Mouse (Mus musculus) hindbrain, embryonic 10.5 days (tissue): ENCODE measurements around the gene Cybrd1. TPM values are rescaled to one million over a fixed set of nuclear protein-coding genes. Genes with fewer than 3 reads are reported as not detected.

Experiments
- DNase-seq: peaks from one replicate; pipeline ENCODE4 v3.0.0-alpha.2; 2017; ENCODE audit warnings: low spot score
- H3K27ac ChIP-seq: fragments of 300-500 bp; sonication (generic); 2 replicates; pipeline ENCODE4 v1.5.1; 2016; ENCODE audit warnings: mild to moderate bottlenecking, moderate library complexity
- H3K27me3 ChIP-seq: fragments of 300-500 bp; sonication (generic); 2 replicates; pipeline ENCODE4 v1.6.1; 2016; ENCODE audit warnings: mild to moderate bottlenecking; ENCODE audit not compliant: poor library complexity, insufficient read depth, severe bottlenecking
- H3K36me3 ChIP-seq: fragments of 300-500 bp; sonication (generic); 2 replicates; pipeline ENCODE4 v1.6.1; 2016; ENCODE audit warnings: mild to moderate bottlenecking, moderate library complexity
- H3K4me1 ChIP-seq: fragments of 300-500 bp; sonication (generic); replicated peaks from 2 replicates; pipeline ENCODE4 v1.6.1; 2016; ENCODE audit warnings: mild to moderate bottlenecking
- H3K4me3 ChIP-seq: fragments of 300-500 bp; sonication (generic); 2 replicates; pipeline ENCODE4 v1.5.1; 2016; ENCODE audit warnings: mild to moderate bottlenecking, moderate library complexity
- H3K9me3 ChIP-seq: fragments of 300-500 bp; sonication (generic); 2 replicates; pipeline ENCODE4 v1.6.1; 2016; ENCODE audit warnings: mild to moderate bottlenecking, moderate library complexity
- WGBS: fragments of 180-500 bp; shearing (Covaris S2); methylation state at CpG from one replicate; pipeline ENCODE4 v1.1.7; 2016; 5-methylcytosine and 5-hydroxymethylcytosine counted together
- polyA plus RNA-seq: library from polyadenylated mRNA; unstranded; fragments of >200 nt; fragmentation: Nextera tagmentation; extraction: Ambion mirVana; gene quantifications from 2 replicates; pipeline ENCODE4 v1.2.1, GENCODE M21; 2016

The Cybrd1 gene
- polyA plus RNA-seq, 1 experiment from 2014 or later: 0.67 TPM

GRCm38 (mm10) chr2:71191391-71192194 lies 73.9 kb downstream of the Cybrd1 start:
- Histone ChIP-seq H3K27ac (no peak overlapping the region), H3K27me3 (no peaks in the 10 kb centered on the region; the same call in 1 of the 2 replicates), H3K4me1 (peaks cover 19% of the 10 kb centered on the region), H3K36me3 (no peaks in the 10 kb centered on the region), H3K4me3 (peak overlapping the region; percentile 26), H3K9me3 (no peaks in the 10 kb centered on the region)
- DNase-seq: no peak
- WGBS: 35% methylated on average over 16 of the region's 16 CpGs

- WGBS: 56% methylated on average over 17 of the region's 17 CpGs
- Histone ChIP-seq H3K9me3 (no peaks in the 10 kb centered on the region), H3K36me3 (no peaks in the 10 kb centered on the region), H3K4me3 (peak overlapping the region; percentile 26), H3K27ac (no peak overlapping the region), H3K27me3 (no peaks in the 10 kb centered on the region; the same call in 1 of the 2 replicates), H3K4me1 (peaks cover 19% of the 10 kb centered on the region)
- DNase-seq: peak; percentile 7
Measured at GRCm38 (mm10) chr2:71192195-71192807, 74.6 kb downstream of the Cybrd1 start.

Other genes with a start within 250 kb of the Cybrd1 start
- 39.1 and 44.6 TPM in 2 replicates for gene Dcaf17, start 62.6 kb upstream of the Cybrd1 start, polyA plus RNA-seq
- 21.0 and 22.3 TPM in 2 replicates for gene Mettl8, start 62.3 kb upstream of the Cybrd1 start, polyA plus RNA-seq
- 116 and 123 TPM in 2 replicates for gene Dync1i2, start 93.8 kb downstream of the Cybrd1 start, polyA plus RNA-seq
- 34.5 and 36.4 TPM in 2 replicates for gene Slc25a12, start 249.8 kb downstream of the Cybrd1 start, polyA plus RNA-seq